Mouse (Mus musculus): ENCODE measurements around the gene Gm45713. TPM values are rescaled to one million over a fixed set of nuclear protein-coding genes. Genes with fewer than 3 reads are reported as not detected.

Gm45713 gene
- polyA plus RNA-seq, 1 experiment from 2014 or later, result 0.42 TPM

GRCm38 (mm10) chr7:45162551-45162950 lies 26.5 kb upstream of the Gm45713 start:
- peak overlapping the region; percentile 45 for H3K4me3 ChIP-seq (replicated peaks)
- ATAC-seq (ENCODE audit: insufficient read depth, low FRiP score, low read depth), result peak; percentile 1; the same call in 1 of the 2 replicates
- H3K27me3 ChIP-seq (replicated peaks), result peaks cover 49% of the 10 kb centered on the region

DNA sequence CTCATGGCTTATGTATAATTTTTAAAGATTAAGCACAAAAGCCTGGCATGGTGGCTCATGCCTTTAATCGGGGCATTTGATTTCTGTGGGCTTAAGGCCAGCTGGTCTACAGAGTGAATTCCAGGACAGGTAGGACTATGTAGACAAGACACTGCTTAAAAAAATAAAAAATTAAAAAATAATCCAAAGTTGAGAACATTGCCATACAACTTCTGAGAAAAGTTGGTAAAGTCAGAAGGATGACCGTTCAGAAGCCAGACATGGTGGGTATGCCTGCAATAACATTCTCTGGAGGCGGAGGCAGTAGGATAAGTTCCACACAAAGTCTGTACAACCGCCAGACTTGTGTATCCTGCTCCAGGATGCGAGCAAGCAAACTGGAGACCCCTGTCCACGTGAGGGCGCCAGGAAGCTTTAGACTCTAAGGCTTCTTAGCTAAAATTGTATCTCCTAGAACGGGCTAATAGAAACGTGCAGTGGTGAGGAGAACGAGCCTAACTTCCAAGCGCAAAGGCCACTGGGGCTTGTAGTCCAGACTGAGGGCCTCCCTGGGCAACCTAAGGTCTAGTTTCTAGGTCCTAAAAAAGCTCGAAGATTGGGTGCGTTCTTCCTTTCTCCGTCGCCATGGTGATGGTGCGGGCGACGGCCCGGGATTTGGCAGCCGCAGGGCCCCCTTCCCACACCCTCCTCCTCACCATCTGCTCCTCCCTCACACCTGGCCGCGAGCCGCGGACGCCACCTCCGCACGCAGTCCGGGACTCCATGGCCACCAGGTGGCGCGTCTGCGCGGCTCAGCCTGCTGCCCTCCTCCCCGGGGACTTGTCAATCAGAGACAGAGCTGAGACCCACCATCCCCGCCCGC lies 25.8 kb upstream of the Gm45713 start:
- peak overlapping the region; percentile 45 for H3K4me3 ChIP-seq (replicated peaks)
- peak; percentile 85 for ATAC-seq (ENCODE audit: insufficient read depth, low FRiP score, low read depth)
- 4% methylated on average over 35 of the region's 35 CpGs for WGBS
- H3K9me3 ChIP-seq, result no peaks in the 10 kb centered on the region
- peaks cover 9% of the 10 kb centered on the region; the same call in 1 of the 2 replicates for H3K36me3 ChIP-seq
- 0 out of 2 replicates have a peak overlapping the region, but pooled peaks have one; percentile 2 for H3K9ac ChIP-seq
- peak overlapping the region; percentile 6; the same call in 1 of the 2 replicates for H3K27ac ChIP-seq
- peaks cover 42% of the 10 kb centered on the region for H3K27me3 ChIP-seq (replicated peaks)
- peaks cover 15% of the 10 kb centered on the region for H3K4me1 ChIP-seq
- H3K4me2 ChIP-seq, result peak overlapping the region; percentile 91

More at GRCm38 (mm10) chr7:45162551-45162950, 26.5 kb upstream of the Gm45713 start:
- WGBS, result 25% methylated on average over 6 of the region's 6 CpGs
- no peak overlapping the region for H3K9ac ChIP-seq
- no peak overlapping the region for H3K27ac ChIP-seq
- peak overlapping the region; percentile 91 for H3K4me2 ChIP-seq
- peaks cover 15% of the 10 kb centered on the region for H3K4me1 ChIP-seq
- peaks cover 9% of the 10 kb centered on the region; the same call in 1 of the 2 replicates for H3K36me3 ChIP-seq
- H3K9me3 ChIP-seq, result no peaks in the 10 kb centered on the region

- WGBS, result 93% methylated on average over 3 of the region's 3 CpGs
- Histone ChIP-seq H3K27me3 (replicated peaks) (peaks cover 34% of the 10 kb centered on the region), H3K9me3 (no peaks in the 10 kb centered on the region), H3K4me2 (no peak overlapping the region), H3K4me3 (replicated peaks) (no peak overlapping the region), H3K36me3 (peaks cover 9% of the 10 kb centered on the region; the same call in 1 of the 2 replicates), H3K27ac (no peak overlapping the region), H3K9ac (no peak overlapping the region), H3K4me1 (peaks cover 15% of the 10 kb centered on the region)
- no peak for ATAC-seq (ENCODE audit: insufficient read depth, low FRiP score, low read depth)
Observed at GRCm38 (mm10) chr7:45160866-45161265, 24.8 kb upstream of the Gm45713 start.

DNA sequence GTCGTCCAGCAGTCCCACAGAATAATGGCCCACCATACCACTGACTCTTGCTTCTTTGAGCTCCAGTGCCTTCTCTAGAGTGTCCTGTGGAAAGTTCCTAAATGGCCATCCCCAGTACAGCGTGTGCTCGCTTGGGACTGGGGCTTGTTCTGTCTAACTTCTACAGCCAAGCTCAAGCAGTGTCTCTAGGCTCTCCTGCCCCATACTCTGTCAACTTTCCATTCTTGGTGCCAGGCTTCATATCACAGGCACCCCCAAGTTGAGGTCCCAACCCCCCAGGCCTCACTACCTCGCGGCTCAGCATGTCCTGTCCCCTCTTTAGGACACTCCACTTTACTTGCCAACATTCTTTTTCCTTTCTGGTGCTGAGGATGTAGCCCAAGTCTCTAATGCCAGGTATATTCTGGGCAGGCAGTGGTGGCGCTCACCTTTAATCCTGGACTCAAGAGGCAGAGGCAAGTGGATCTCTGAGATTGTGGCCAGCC lies 24.3 kb upstream of the Gm45713 start:
- ATAC-seq (ENCODE audit: insufficient read depth, low FRiP score, low read depth), result no peak

DNA sequence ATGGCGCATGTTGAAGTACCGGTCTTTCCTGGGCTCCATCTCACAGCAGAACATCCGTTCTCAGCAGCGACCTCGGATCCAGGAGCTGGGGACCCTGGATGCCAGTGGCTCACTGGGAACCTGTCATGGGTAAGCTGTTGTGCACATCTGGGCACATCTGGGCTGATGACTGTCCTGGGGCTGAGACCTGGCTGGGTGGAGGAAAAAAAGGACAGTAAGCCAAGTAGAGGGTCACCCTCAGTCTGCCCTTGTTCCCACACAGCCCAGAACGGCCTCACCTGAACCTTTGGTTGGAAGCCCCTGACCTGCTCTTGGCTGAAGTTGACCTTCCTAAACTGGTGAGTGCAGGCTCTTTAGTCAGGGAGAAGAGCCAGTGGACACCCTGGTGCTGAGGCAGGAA lies 23.0 kb upstream of the Gm45713 start:
- H3K27me3 ChIP-seq (replicated peaks), result peaks cover 15% of the 10 kb centered on the region
- H3K4me3 ChIP-seq (replicated peaks), result no peak overlapping the region
- 90% methylated on average over 6 of the region's 6 CpGs for WGBS
- ATAC-seq (ENCODE audit: insufficient read depth, low FRiP score, low read depth), result no peak
- H3K36me3 ChIP-seq, result peaks cover 9% of the 10 kb centered on the region; the same call in 1 of the 2 replicates
- no peak overlapping the region for H3K4me2 ChIP-seq
- H3K9ac ChIP-seq, result no peak overlapping the region
- H3K4me1 ChIP-seq, result peaks cover 17% of the 10 kb centered on the region
- H3K9me3 ChIP-seq, result no peaks in the 10 kb centered on the region
- H3K27ac ChIP-seq, result no peak overlapping the region

More for the DNA sequence above, 24.3 kb upstream of the Gm45713 start:
- no peaks in the 10 kb centered on the region for H3K9me3 ChIP-seq
- H3K27ac ChIP-seq, result no peak overlapping the region
- no peak overlapping the region for H3K9ac ChIP-seq
- H3K27me3 ChIP-seq (replicated peaks), result peaks cover 29% of the 10 kb centered on the region
- H3K36me3 ChIP-seq, result peaks cover 9% of the 10 kb centered on the region; the same call in 1 of the 2 replicates
- WGBS, result 93% methylated on average over 6 of the region's 6 CpGs
- H3K4me2 ChIP-seq, result no peak overlapping the region
- H3K4me1 ChIP-seq, result peaks cover 16% of the 10 kb centered on the region
- H3K4me3 ChIP-seq (replicated peaks), result no peak overlapping the region

GRCm38 (mm10) chr7:45157459-45157858 lies 21.4 kb upstream of the Gm45713 start:
- WGBS, result 81% methylated on average over 14 of the region's 14 CpGs
- Histone ChIP-seq H3K27ac (no peak overlapping the region), H3K9ac (no peak overlapping the region), H3K4me2 (no peak overlapping the region), H3K9me3 (no peaks in the 10 kb centered on the region), H3K27me3 (replicated peaks) (no peaks in the 10 kb centered on the region; the same call in 1 of the 2 replicates), H3K4me3 (replicated peaks) (no peak overlapping the region), H3K36me3 (peaks cover 9% of the 10 kb centered on the region; the same call in 1 of the 2 replicates), H3K4me1 (0 out of 2 replicates have a peak, but pooled peaks cover 10% of the 10 kb centered on the region)
- no peak for ATAC-seq (ENCODE audit: insufficient read depth, low FRiP score, low read depth)

- peaks cover 10% of the 10 kb centered on the region for H3K4me1 ChIP-seq
- WGBS, result 94% methylated on average over 15 of the region's 15 CpGs
- H3K4me3 ChIP-seq (replicated peaks), result no peak overlapping the region
Observed at GRCm38 (mm10) chr7:45156206-45156605, 20.2 kb upstream of the Gm45713 start.

GRCm38 (mm10) chr7:45155590-45155989 lies 19.6 kb upstream of the Gm45713 start:
- H3K27ac ChIP-seq, result no peak overlapping the region
- no peak overlapping the region for H3K4me3 ChIP-seq (replicated peaks)
- no peak for ATAC-seq (ENCODE audit: insufficient read depth, low FRiP score, low read depth)
- 0 out of 2 replicates have a peak, but pooled peaks cover 4% of the 10 kb centered on the region for H3K36me3 ChIP-seq
- H3K27me3 ChIP-seq (replicated peaks), result no peaks in the 10 kb centered on the region
- WGBS, result 83% methylated on average over 9 of the region's 9 CpGs
- peak overlapping the region; percentile 72; the same call in 1 of the 2 replicates for H3K4me2 ChIP-seq
- peaks cover 16% of the 10 kb centered on the region for H3K4me1 ChIP-seq
- H3K9me3 ChIP-seq, result no peaks in the 10 kb centered on the region
- H3K9ac ChIP-seq, result no peak overlapping the region

More at GRCm38 (mm10) chr7:45156206-45156605, 20.2 kb upstream of the Gm45713 start:
- Histone ChIP-seq H3K27me3 (replicated peaks) (no peaks in the 10 kb centered on the region), H3K9ac (no peak overlapping the region), H3K4me2 (no peak overlapping the region), H3K36me3 (peaks cover 9% of the 10 kb centered on the region; the same call in 1 of the 2 replicates), H3K9me3 (no peaks in the 10 kb centered on the region), H3K27ac (no peak overlapping the region)
- ATAC-seq (ENCODE audit: insufficient read depth, low FRiP score, low read depth), result no peak

- 0 out of 2 replicates have a peak, but pooled peaks cover 4% of the 10 kb centered on the region for H3K36me3 ChIP-seq
- H3K4me2 ChIP-seq, result peak overlapping the region; percentile 72
- no peak for ATAC-seq (ENCODE audit: insufficient read depth, low FRiP score, low read depth)
- H3K27me3 ChIP-seq (replicated peaks), result no peaks in the 10 kb centered on the region
- peaks cover 18% of the 10 kb centered on the region for H3K4me1 ChIP-seq
- WGBS, result 69% methylated on average over 12 of the region's 12 CpGs
- peak overlapping the region; percentile 59 for H3K4me3 ChIP-seq (replicated peaks)
- peak overlapping the region; percentile 96 for H3K27ac ChIP-seq
- H3K9ac ChIP-seq, result no peak overlapping the region
- no peaks in the 10 kb centered on the region for H3K9me3 ChIP-seq
Observed at GRCm38 (mm10) chr7:45154993-45155514, 19.0 kb upstream of the Gm45713 start.

DNA sequence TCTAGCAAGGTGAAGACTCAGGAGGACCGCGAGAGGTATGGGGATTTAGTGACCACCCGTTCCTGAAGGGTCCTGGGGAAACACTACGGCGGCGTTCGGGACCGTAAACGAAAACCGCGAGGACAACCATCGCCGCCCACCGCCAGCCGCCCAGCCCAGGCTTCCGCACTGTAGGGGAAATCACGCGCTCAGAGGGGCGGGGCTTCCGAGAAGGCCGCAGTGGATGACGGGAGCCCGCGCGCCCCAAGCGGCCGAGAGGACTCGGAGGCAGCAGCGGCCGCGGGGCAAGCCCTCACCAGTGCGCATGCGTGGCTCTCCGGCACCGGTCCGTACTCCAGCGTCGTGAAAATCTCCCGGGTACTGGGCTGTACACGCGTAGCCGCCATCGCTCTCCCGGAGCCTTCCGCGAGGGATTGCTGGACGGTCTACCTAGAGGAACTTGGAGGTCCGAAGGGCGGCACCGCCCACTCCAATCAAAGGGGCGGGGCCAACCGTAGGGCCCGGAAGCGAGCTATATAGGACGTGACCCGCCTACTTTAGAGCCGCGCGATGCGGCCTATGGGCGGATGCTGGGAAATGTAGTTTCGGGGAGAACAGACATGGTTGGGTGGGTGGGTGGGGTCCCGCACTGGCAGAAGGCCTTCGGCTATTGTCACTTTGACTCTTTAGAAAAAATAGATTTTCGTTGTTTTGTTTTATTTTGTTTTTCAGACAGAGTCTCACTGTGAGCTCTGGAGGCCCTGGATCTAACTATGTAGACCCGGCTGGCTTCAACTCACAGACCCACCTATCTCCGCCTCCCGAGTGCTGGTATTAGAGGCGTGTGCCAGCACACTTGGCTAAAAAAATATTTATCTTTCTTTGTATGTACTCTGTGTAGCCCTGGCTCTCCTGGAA lies 18.3 kb upstream of the Gm45713 start, which contains the start of the genes Pih1d1 and Aldh16a1:
TSS of gene Pih1d1 (plus strand) at position 208 of the 897 bp plus-strand sequence.
TSS of gene Aldh16a1 (minus strand) at position 489 of the 897 bp plus-strand sequence.
- Histone ChIP-seq H3K4me1 (peaks cover 18% of the 10 kb centered on the region), H3K27me3 (replicated peaks) (no peaks in the 10 kb centered on the region), H3K36me3 (0 out of 2 replicates have a peak, but pooled peaks cover 4% of the 10 kb centered on the region), H3K4me3 (replicated peaks) (peak within 1 kb of the TSS; percentile 59), H3K9ac (peak within 1 kb of the TSS; percentile 76), H3K4me2 (peak within 1 kb of the TSS; percentile 72), H3K27ac (peak within 1 kb of the TSS; percentile 96), H3K9me3 (no peaks in the 10 kb centered on the region)
- WGBS, result 3% methylated on average over 69 of the region's 69 CpGs
- peak; percentile 93 for ATAC-seq (ENCODE audit: insufficient read depth, low FRiP score, low read depth)

- peak overlapping the region; percentile 72 for H3K4me2 ChIP-seq
- H3K4me3 ChIP-seq (replicated peaks), result peak overlapping the region; percentile 59
- peaks cover 18% of the 10 kb centered on the region for H3K4me1 ChIP-seq
- peak overlapping the region; percentile 76 for H3K9ac ChIP-seq
- no peak for ATAC-seq (ENCODE audit: insufficient read depth, low FRiP score, low read depth)
- no peaks in the 10 kb centered on the region for H3K9me3 ChIP-seq
- 0 out of 2 replicates have a peak, but pooled peaks cover 4% of the 10 kb centered on the region for H3K36me3 ChIP-seq
- peak overlapping the region; percentile 96 for H3K27ac ChIP-seq
- H3K27me3 ChIP-seq (replicated peaks), result no peaks in the 10 kb centered on the region
- 1% methylated on average over 5 of the region's 5 CpGs for WGBS
Observed at GRCm38 (mm10) chr7:45153586-45153985, 17.6 kb upstream of the Gm45713 start.
